ENCODE assay signal across 8 mouse cellular contexts in genomic region chr4:138495775-138496174, GRCm38 (mm10). TPM values are rescaled to one million over a fixed set of nuclear protein-coding genes. Genes with fewer than 3 reads are reported as not detected.
DNase-seq lines count a peak whose midpoint lies in the region; ATAC-seq and TF ChIP-seq lines count a peak whose summit lies in the region.

No protein-coding gene starts in this region.

- TF ChIP-seq CTCF in heart, adult 2 months (IDR thresholded peaks at IDR 0.05) = no peak
- no peak for TF ChIP-seq CTCF in olfactory bulb, adult 2 months (IDR thresholded peaks at IDR 0.05; ENCODE audit: insufficient read depth, low read depth, low read length)

- ATAC-seq in neural tube, embryonic 11.5 days (ENCODE audit: insufficient read depth, low FRiP score, low TSS enrichment) = no peak
- no peak for ATAC-seq in monocyte, adult 5-6 weeks (replicated peaks; ENCODE audit: insufficient number of reproducible peaks, low FRiP score, low TSS enrichment, poor library complexity, severe bottlenecking)

- intact Hi-C loops in heart, adult 2 months (cut with DNase I) = no loop called here

- H3K27me3 ChIP-seq in neural tube, embryonic 11.5 days (ENCODE audit: control insufficient read depth, insufficient read depth, low read length) = no peaks in the 10 kb centered on the region
- H3K27me3 ChIP-seq in heart, adult 2 months (ENCODE audit: control insufficient read depth, insufficient read depth, low read length) = no peaks in the 10 kb centered on the region

- no peak for DNase-seq in neural tube, embryonic 11.5 days (ENCODE audit: low spot score)
- DNase-seq in neural tube, embryonic 10.5 days (ENCODE audit: extremely low spot score, low spot score) = no peak
- DNase-seq in heart, adult 2 months = peak in 1 of 2 experiments; percentile 25
- peak; percentile 48 to 56 for DNase-seq in kidney, postnatal 25 days
- no peak for DNase-seq in frontal cortex, postnatal 36 days (ENCODE audit: low spot score in 2 of 2)
- DNase-seq in cerebellum, adult 9-11 months = no peak

- no peak overlapping the region for H3K4me2 ChIP-seq in neural tube, embryonic 11.5 days (ENCODE audit: low read depth)

- no peak for TF ChIP-seq POLR2A in heart, adult 2 months (IDR thresholded peaks at IDR 0.05; ENCODE audit: insufficient read depth, low read depth, low read length)
- TF ChIP-seq POLR2A in olfactory bulb, adult 2 months (IDR thresholded peaks at IDR 0.05; ENCODE audit: insufficient read depth, low read depth, low read length) = no peak

- H3K27ac ChIP-seq in neural tube, embryonic 11.5 days (ENCODE audit: low read depth, low read length) = peak overlapping the region; percentile 45; the same call in 1 of the 2 replicates
- peak overlapping the region; percentile 41 for H3K27ac ChIP-seq in heart, adult 2 months
- H3K27ac ChIP-seq in olfactory bulb, adult 2 months (ENCODE audit: insufficient read depth, low read depth, low read length) = peak overlapping the region; percentile 78

- no peak for TF ChIP-seq EP300 in heart, adult 2 months (IDR thresholded peaks at IDR 0.05; ENCODE audit: insufficient read depth, low read depth, low read length)

- no peaks in the 10 kb centered on the region for H3K79me2 ChIP-seq in heart, adult 2 months (replicated peaks; ENCODE audit: control insufficient read depth, insufficient read depth, low read length)

- H3K36me3 ChIP-seq in neural tube, embryonic 11.5 days (ENCODE audit: control insufficient read depth, insufficient read depth, low read length) = no peaks in the 10 kb centered on the region
- H3K36me3 ChIP-seq in heart, adult 2 months (ENCODE audit: control insufficient read depth, insufficient read depth, low read length) = no peaks in the 10 kb centered on the region

- no peaks in the 10 kb centered on the region for H3K9me3 ChIP-seq in neural tube, embryonic 11.5 days (ENCODE audit: control insufficient read depth, low read length)

- H3K4me3 ChIP-seq in neural tube, embryonic 11.5 days (ENCODE audit: low read depth, low read length) = no peak overlapping the region
- no peak overlapping the region for H3K4me3 ChIP-seq in heart, adult 2 months
- no peak overlapping the region for H3K4me3 ChIP-seq in olfactory bulb, adult 2 months (ENCODE audit: insufficient read depth, low read depth, low read length)

- peaks cover 22% of the 10 kb centered on the region for H3K4me1 ChIP-seq in neural tube, embryonic 11.5 days (ENCODE audit: control insufficient read depth, insufficient read depth, low read length)
- H3K4me1 ChIP-seq in heart, adult 2 months (ENCODE audit: control insufficient read depth, insufficient read depth, low read length) = peaks cover 3% of the 10 kb centered on the region; the same call in 1 of the 2 replicates
- peaks cover 56% of the 10 kb centered on the region for H3K4me1 ChIP-seq in olfactory bulb, adult 2 months (ENCODE audit: control insufficient read depth, insufficient read depth, low read length)

- 12% methylated on average over 13 of the region's 13 CpGs for WGBS in neural tube, embryonic 11.5 days
- WGBS in heart, adult 2 months = 6% methylated on average over 13 of the region's 13 CpGs
- 5% methylated on average over 13 of the region's 13 CpGs for WGBS in olfactory bulb, adult 2 months

- no peak overlapping the region for H3K9ac ChIP-seq in neural tube, embryonic 11.5 days (ENCODE audit: low read length)
- H3K9ac ChIP-seq in heart, adult 2 months (ENCODE audit: low read depth, low read length) = no peak overlapping the region

RNA-seq across cellular contexts. Expression of gene Camk2n1, which starts 41.7 kb away (rescaled TPM):
- polyA plus RNA-seq in neural tube, embryonic 11.5 days (2014; fragmentation: Nextera tagmentation; extraction: Ambion mirVana) = 6.0 TPM in 2 replicates
- total RNA-seq in heart, adult 2 months (2021) = 10 to 100 TPM; 12.0 to 12.7 TPM
- 6.9 and 7.1 TPM in 2 replicates for polyA plus RNA-seq in heart, adult 2 months (2012; rRNA removed)
- polyA plus RNA-seq in olfactory bulb, adult 2 months (2012; ENCODE audit: insufficient read depth, insufficient read length, low replicate concordance, missing spikeins) = 114 and 206 TPM in 2 replicates
- 10.8 to 19.2 TPM (median 11.3 TPM) in 3 replicates for total RNA-seq in monocyte, adult 5-6 weeks (2017)

Comparison
In these comparisons a context has a peak if more than half of its experiments do, and no peak if none do; other contexts are left out.
1. DNase-seq: peak in kidney, postnatal 25 days (2 of 2); none in neural tube, embryonic 11.5 days (single experiment), neural tube, embryonic 10.5 days (single experiment), frontal cortex, postnatal 36 days (0 of 2) and cerebellum, adult 9-11 months (single experiment).
2. RNA of gene Camk2n1, which starts 41.7 kb away (polyA plus RNA-seq): 114 to 206 TPM in olfactory bulb, adult 2 months; 6.9 to 7.1 TPM in heart, adult 2 months and 6.0 TPM in neural tube, embryonic 11.5 days; every median in the first group is over 10 times any median in the second.
3. Peak in every context shown above with its lines, with median percentiles within 50 percentile points of each other: H3K27ac ChIP-seq.